Mouse (Mus musculus): ENCODE measurements around the gene Vezt.

The Vezt gene

DNA sequence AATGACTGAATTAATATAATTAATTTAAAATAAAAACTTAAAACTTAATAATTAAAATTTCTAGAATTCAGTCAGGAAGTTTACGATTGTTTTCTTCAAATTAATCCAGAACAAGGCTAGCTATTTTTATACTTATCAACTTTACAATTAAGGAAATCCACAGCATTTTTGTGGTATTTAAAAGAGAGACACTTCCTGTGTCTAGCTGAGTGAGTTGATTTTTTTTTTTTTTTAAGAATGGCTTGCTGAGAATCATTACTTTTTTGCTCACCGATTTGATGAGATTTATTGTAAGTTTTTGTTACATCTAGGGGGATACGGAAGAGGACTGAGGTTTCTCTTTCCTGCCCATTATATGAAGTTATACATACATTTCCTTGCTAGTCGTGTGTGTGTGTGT lies 2.0 kb upstream of the Vezt start:
- no peak for DNase-seq (ENCODE audit: low spot score in 2 of 2)

DNA sequence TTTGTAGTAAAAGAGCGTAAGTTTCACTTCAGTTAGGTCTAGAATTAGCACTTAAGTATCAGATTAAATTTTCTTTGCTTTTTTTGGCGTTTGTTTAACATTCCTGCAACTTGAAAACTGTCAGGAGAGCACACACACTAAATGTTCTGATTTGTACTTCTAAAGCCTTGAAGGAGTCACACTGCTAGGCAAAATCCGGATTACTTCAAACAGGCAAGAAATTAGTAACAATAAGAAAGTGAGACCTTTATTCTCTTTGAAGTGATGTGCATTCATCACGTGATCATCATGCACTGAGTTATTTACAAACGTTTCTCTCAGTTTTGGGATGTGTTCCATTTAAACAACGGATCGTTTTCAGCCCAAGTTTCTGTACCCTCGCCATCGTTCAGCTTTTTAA lies 1.6 kb upstream of the Vezt start:
- DNase-seq (ENCODE audit: low spot score in 2 of 2), result no peak

DNA sequence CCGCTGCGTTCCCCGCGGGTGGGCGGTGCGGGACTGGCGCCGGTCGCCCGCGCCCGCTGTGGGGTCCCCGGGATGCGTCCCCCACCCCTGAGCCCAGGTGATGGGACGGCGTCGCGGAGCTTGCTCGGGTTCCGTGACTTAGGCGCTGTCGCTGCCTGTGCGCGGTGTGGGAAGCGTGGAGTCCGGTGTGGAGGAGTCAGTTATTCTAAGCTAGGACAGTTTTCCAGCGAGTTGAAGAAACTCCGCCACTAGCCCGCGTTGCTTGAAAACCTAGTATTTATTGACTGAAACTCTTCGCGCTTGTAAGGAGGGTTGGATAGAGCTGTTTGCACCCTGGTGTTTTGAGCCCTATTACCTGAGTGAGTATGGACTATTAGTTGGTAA lies 750 bp upstream of the Vezt start:
- DNase-seq (ENCODE audit: low spot score in 2 of 2), result no peak

DNA sequence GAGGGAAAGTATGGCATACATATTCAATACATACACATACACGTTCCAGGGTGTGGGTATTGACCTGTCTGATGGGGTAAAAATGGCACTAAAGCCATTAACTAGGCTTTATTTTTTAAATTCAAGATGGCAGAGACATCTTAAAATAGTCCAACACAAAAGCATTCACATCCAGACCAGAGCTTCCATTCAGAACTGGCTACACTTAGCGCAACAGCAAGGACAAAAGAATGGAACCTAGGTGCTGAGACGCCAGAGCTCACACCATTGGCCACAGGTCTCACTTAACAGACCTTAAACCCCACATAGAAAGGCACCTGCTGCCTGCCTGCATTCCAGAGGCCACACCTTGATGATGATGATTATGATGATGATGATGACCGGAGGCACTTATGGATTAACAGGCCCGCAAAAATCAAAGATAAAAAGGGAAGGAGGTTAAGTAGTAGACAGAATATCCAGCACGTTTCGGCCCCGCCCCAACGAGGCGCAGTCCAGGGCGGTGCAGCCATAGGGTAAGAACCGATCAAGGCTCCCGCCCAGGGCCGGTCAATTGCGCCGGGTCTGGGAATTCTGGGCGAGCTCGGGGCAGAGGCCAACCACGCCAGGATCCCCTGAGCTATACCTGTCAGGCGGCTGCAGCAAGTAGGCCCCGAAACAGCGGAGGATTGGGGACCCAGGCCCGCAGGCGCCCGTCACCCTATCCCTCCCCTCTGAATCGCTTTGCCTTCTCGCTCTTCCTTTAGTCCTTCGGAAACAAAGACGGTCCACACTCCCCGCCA lies 550 bp downstream of the Vezt start:
- DNase-seq (ENCODE audit: low spot score in 2 of 2), result peak in 1 of 2 experiments; percentile 3

DNA sequence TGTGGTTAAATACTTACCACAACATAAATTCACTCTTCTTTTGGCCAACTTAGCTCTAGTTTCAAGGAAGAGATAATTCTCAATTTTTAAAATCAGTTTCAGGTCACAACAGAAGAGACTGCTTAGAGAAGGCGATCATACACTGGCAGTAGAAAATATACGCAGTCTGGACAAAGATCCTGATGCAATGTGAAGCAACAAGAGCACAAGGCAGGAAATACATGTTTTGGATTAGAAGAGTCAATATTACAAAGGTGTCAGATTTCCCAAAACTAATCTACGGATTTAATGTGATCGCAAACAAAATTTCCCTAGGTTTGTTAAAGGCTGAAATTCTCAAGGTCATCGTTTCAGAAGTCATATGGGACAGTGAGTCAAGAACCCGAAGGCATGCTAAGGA lies 4.5 kb downstream of the Vezt start:
- no peak for DNase-seq (ENCODE audit: low spot score in 2 of 2)

DNA sequence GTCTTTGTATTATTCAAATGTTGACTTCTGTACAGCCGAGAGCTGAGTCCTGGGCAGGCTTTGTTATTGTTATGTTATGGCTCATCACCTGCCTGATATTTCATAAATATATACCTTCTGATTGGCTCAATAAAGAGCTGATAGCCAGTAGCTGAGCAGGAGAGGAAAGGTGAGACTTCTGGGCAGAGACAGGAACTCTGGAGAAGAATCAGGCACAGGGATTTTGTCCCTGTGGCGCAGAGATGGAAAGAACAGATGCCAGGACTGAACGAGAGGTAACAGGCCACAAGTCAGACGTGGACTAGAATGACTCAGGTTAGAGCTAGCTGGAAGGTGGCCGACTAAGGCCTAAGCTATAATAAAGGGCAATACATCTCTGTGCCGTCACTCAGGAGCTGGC lies 7.1 kb downstream of the Vezt start:
- DNase-seq (ENCODE audit: low spot score in 2 of 2), result no peak

DNA sequence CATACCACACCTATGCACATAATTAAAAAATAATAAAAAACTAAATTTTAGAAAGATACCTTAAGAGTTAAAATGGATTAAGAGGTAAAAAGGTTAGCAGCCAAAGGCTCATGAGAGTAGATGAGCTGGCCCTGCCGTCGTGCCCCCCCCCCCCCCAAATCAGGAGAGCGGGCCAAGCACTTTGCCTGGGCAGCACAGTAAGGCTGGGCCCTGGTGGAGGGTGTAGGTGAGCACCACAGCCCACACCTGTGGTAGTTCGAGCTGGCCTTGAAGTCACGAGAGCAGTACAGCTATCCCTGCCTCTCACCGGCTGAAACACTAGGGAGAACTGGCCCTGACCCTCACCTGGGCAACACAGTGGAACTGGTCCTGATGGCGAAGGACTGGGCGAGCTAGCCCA lies 10.5 kb downstream of the Vezt start:
- no peak for DNase-seq (ENCODE audit: low spot score in 2 of 2)

DNA sequence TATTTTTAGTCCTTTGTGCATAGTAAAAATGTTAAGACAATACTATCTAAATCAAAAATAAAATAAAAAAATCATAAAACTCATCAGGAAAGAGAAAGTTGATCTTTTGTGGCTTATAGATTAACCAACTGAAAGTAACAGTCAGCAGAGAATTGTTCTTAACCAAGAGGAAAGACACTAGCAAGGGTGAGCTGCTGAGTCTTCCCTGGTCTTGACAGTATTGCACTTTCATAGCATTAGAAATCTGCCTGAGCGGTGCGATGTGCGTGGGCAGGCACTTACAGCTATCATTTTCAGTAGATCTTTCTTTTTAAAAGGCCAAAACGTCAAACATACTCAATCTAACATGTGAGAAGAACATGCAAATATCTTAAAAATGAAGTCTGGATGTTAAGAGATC lies 14.6 kb downstream of the Vezt start:
- no peak for DNase-seq (ENCODE audit: low spot score in 2 of 2)

DNA sequence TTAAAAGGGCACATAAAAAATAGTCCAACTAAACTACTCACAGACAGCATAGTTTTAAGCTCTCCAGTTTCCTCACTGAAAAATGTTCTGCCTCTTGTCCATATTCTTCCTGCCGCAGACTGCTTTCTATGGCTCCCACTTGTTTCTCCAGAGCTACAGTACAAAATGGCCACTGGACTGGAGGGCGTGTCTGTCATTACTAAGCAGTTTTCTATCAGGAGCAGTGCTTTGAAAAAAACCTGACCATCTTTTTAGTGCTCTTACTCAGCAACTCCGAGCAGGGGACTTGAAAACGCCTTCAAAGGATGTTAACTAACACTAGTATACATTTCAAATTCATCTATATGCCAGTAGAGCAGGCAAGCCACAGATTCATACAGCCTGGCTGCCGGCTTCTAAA lies 15.0 kb downstream of the Vezt start:
- DNase-seq (ENCODE audit: low spot score in 2 of 2), result no peak

DNA sequence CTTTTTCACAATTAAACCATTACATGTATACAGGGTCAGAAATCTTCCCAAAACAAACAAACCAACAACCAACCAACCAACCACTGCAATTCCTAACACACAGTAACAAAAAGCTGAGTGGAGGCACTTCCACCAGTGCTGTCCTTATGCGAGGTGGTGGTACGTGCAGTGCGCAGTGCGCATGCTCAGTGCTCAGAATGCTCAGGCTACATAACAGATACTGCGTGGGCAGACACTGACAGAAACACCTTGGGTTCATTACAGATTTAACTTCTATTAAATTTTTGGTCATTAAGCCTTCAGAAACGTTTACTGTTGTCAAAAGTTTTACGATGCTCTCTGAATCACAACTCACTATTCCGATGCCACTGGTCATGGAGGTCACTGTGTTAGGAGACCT lies 18.2 kb downstream of the Vezt start:
- DNase-seq (ENCODE audit: low spot score in 2 of 2), result no peak

DNA sequence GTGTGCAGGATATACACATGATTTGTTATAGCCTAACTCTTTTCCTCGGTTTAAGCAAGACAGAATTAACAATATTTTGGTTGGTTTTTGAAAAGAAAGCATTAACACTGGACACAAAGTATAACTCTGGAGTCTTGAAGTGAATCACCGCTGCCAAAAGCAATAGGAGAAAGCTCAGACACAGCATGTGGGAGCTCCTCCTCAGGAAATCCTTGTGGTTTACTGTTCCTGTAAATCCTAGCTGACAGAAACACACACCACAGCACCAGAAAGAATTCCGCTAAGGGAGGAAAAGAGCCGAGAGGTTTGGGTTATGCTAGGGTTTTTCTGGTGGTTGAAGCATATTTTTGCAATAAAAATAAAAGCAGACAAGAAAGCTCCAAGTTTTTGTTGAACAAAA lies 21.4 kb downstream of the Vezt start:
- no peak for DNase-seq (ENCODE audit: low spot score in 2 of 2)

DNA sequence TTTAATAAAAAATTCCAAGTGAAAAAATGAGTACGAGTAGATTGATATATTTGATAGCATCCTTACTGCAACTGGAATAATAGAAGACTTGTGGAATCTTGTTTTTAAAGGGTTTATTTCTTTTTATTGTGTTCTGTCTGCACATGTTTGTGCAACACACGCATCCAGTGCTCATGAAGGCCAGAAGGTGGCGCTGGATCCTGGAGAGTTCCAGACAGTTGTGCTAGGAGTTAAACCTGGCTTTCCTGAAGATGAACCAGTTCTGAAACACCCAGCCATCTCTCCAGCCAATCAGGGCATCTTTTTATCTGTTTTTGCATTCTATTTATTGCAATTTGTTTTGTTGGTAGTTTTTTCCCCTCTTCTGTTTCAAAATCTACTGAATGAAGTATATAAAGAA lies 22.4 kb downstream of the Vezt start:
- DNase-seq (ENCODE audit: low spot score in 2 of 2), result peak in 1 of 2 experiments; percentile 44

DNA sequence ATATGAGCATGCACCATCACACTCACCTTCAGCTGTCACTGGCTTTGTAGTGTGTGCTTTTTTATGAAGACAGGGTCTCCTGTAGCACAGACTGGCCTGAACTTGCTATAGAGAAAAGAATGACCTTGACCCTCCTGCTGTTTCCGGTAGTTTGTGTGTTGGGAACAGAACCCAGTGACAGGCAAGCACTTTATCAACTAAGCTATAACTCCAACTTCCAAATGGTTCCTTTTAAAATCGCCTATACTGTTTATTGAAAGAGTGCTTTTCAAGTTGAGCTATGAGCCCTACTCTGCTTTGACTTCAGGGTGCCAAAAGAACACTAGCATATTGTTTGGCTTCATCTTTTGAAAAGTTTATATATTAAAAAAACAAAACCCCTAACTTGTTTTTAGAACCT lies 24.6 kb downstream of the Vezt start:
- no peak for DNase-seq (ENCODE audit: low spot score in 2 of 2)

DNA sequence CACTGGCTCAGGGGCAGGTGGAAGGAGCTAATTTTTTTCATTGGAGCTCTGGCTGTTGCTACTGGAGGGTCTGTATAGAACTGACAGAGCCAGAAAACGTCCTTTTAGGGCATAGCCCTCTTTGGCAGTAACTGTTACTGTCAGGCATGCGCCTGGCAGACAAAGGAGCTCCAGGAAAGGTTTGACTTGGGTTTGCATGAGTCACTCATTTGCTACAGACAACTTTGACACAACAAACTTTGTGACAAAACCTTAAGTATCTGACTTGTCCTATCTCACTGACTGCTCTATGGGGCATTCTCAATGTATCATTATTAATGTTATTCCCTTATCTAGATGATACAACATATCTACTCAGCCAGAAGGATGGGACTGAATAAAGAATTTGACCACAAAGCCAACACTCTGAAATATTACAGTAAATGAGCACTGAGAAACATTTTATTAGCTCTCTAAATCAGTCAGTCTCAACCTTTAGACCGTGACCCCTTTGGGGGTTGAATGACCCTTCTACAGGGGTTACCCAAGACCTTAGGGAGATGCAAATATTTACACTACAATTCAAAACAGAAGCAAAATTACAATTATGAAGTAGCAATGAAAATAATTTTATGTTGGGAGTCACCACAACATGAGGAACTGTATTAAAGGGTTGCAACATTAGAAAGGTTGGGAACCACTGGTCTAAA lies 25.5 kb downstream of the Vezt start:
- no peak for DNase-seq (ENCODE audit: low spot score in 2 of 2)

DNA sequence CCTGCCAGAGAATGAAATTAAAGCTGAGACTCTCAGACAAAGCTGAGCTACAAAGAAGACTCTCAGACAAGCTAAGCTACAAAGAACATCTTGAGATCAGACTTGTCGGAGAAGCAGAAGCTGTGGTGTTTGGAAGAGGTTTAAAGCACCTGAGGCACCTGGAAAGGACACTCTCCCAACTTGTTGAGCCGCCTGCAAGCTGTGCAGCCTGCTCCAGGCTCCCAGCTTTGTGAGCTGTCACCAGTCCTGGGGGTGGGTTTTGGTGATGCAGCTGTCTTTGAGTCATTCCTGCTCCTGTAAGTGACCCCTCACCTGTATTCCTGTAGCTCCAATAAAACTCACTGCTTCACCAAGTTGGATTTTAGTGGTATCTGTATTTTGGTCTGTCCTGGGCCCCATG lies 27.3 kb downstream of the Vezt start:
- no peak for DNase-seq (ENCODE audit: low spot score in 2 of 2)

DNA sequence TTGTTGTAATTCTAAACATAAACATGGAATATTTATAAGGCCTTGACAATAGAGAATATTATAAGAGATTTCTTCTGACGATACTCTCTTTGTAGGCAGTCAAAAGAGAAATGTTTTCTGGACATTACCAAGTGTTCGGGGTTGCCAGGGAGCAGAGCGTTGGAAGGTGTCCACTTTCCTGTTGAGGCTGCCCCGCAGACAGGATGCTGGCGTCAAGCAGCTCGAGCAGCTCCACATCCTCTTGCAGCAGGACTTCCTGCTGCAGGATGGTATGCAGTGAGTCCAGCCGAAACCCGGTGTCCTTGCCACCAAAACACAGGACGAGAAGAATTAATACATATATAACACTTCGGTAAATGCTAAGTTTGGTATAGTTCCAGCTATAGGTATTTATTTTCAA lies 35.4 kb downstream of the Vezt start:
- no peak for DNase-seq (ENCODE audit: low spot score in 2 of 2)

DNA sequence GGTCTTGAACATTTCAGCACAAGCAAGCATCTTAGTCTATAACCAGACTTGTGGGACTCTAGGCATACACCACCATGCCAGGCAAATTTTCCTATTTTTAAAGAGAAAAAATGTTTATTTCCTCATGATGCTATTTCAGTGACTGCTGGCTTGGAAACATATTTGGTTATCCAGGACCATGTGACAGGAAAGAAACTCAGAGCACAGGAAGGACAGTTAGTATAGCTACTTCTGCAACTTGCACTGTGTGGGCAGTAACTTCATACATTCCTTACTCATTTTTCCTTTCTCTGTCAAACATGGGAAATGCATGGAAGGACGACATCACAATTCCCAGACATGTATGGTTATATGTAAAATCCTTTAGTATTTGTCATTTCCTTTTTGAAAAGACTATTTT lies 36.3 kb downstream of the Vezt start:
- no peak for DNase-seq (ENCODE audit: low spot score in 2 of 2)

DNA sequence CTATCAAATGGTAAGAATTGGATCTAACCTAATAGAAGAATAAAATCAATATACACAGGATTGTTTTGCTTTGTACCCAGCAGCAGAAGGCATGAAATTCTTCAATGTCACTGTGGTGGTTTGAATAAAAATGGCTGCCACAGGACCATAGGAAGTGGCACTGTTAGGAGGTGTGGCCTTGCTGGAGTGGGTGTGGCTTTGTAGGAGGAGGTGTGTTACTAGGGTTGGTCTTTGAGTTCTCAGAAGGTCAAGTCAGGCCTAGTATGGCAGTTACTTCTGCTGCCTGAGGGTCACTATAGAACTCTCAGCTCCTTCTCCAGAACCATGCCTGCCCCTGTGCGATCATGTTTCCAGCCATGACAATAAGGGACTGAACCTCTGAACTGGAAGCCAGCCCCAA lies 40.5 kb downstream of the Vezt start:
- no peak for DNase-seq (ENCODE audit: low spot score in 2 of 2)

DNA sequence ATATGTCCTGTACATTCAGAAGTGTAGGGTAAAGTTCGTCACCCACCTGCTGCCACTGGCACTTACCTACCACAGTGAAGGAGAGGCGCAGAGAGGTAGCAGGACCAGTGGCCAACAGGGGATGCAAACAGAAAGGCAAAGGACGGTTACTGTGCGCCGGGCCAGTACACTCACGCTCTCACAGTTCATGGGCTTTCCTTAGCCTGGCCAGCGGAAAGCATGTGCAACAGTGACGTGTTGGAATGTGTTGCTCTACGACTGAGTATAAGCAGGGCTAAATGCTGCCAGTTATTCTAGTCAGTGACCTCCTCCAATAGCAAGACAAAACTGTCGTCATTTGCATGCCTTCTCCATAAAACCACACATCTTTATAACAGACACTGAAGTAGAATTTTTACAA lies 41.5 kb downstream of the Vezt start:
- DNase-seq (ENCODE audit: low spot score in 2 of 2), result no peak

DNA sequence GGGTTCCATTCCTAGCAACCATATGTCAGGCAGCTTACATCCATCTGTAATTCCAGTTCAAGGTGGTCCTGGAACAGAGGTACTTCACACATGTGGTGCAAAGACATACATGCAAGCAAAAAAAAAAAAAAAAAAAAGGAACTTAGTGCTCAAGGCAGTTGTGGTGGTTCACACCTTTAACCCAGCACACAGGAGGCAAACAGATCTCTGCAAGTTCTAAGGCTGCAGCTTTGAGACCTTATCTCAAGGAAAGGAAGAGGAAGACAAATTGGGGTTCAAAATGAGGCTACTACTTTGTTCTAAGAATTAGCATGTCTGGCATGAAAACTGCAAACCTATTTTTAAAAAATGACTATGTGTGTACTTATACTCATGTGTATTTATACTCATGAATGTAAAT lies 50.3 kb downstream of the Vezt start:
- no peak for DNase-seq (ENCODE audit: low spot score in 2 of 2)

DNA sequence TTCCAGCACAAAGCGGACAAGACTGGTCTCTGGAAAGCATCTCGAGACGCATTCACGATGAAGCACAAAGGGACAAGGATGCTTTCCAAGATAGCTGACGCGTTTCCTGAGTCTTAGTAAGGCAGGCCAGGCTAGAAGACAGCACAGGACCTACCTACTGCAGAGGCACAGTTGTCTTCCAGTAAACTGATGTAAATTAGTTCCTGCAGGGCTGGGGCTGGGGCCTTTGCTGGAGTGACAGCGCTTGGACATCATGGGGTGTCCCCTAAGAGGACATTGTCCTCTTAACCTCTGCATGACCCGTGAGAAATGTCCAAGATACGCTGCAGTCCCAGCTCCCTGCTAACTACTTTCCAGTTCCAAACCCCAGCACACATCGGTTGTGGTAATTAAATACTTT lies 66.3 kb downstream of the Vezt start:
- no peak for DNase-seq (ENCODE audit: low spot score in 2 of 2)

DNA sequence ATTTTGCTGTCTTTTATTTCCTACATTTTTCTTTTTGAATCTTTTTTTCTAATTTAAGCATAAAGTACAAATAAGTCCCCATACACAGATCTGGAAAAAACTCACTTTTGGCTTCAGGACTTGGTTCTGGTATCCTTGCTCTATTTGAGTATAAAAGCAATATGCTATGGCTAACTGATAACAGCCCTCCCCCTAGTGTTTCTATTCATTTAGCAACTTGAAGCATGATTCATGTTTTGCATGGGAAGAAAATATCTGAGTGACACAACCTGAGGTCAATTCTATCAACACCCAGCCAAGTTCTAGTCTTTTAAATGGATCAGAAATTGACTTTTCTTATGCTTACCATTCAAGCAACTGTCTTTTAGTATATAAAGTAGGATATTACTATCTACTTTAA lies 68.1 kb downstream of the Vezt start:
- no peak for DNase-seq (ENCODE audit: low spot score in 2 of 2)

DNA sequence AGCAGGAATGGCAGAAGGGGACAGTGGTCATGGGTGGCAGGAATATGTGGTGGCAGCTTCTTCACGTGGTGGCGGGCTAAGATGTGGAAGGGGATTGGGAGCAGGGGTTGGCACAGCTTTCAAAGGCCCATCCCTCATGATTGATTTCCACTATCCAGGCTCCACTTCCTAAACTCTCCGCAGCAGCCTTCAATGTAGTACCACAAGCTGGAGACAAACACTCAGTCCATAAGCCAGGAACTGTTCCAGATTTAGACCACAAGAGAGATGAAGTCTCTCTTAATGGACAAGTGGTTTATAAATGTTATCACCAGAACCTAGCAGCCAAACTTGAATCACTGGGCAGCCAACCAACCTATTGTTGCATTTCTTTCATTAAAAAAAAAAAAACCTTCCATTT lies 81.6 kb downstream of the Vezt start:
- DNase-seq (ENCODE audit: low spot score in 2 of 2), result no peak

DNA sequence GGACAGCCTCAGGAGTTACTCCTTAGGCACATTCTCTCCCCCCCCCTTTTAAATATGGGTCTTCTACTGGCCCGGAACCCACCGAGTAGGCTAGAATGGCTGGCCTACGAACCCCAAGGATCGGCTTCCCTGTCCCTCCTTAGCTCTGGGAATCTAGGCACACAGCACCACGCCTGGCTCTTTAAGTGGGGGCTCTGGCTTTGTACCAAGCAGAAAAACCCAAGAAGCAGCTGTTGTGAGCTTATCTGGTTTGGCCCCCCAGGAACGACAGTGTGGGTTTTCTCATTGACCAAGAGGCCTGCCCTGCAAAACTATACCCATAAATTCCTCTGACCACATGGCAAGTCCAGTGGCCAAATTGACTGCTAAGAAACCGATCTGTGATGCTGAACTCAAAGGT lies 82.1 kb downstream of the Vezt start:
- DNase-seq (ENCODE audit: low spot score in 2 of 2), result no peak
